Comparison of ENCODE assay signal across 8 mouse cellular contexts in genomic region chr2:28068537-28068878, GRCm38 (mm10). TPM values are rescaled to one million over a fixed set of nuclear protein-coding genes. Genes with fewer than 3 reads are reported as not detected.
DNase-seq lines count a peak whose midpoint lies in the region; ATAC-seq lines count a peak whose summit lies in the region.
"Had no signal": no experiment of that assay in that cellular context is flagged by ENCODE, and none has a peak within 500 bp of the region (broad histone marks: within the 10 kb centered on the region; RNA-seq: fewer than 3 reads in every experiment).

No protein-coding gene starts in this region.

- H3K9me3 ChIP-seq in hindbrain, embryonic 11.5 days (ENCODE audit: control insufficient read depth, low read length) = no peaks in the 10 kb centered on the region
- H3K9me3 ChIP-seq: limb, embryonic 13.5 days had no signal

- no peak overlapping the region for H3K27ac ChIP-seq in hindbrain, embryonic 11.5 days (ENCODE audit: low read depth, low read length)
- H3K27ac ChIP-seq: limb, embryonic 13.5 days had no signal

- H3K36me3 ChIP-seq in hindbrain, embryonic 11.5 days (ENCODE audit: control insufficient read depth, insufficient read depth, low read length) = no peaks in the 10 kb centered on the region
- H3K36me3 ChIP-seq: limb, embryonic 13.5 days had no signal

- 87% methylated on average over 9 of the region's 9 CpGs for WGBS in hindbrain, embryonic 11.5 days

- no peaks in the 10 kb centered on the region for H3K27me3 ChIP-seq in hindbrain, embryonic 11.5 days (ENCODE audit: control insufficient read depth, insufficient read depth, low read length)
- H3K27me3 ChIP-seq: limb, embryonic 13.5 days had no signal

- H3K4me3 ChIP-seq in hindbrain, embryonic 11.5 days (ENCODE audit: low read depth, low read length) = no peak overlapping the region
- H3K4me3 ChIP-seq: limb, embryonic 13.5 days had no signal

- intact Hi-C loops in left cerebral cortex, postnatal 4 days (cut with DNase I) = no loop called here

- H3K4me1 ChIP-seq in hindbrain, embryonic 11.5 days (replicated peaks; ENCODE audit: control insufficient read depth, insufficient read depth, low read length) = no peaks in the 10 kb centered on the region

- ATAC-seq in hindbrain, embryonic 11.5 days (ENCODE audit: low FRiP score) = no peak

- H3K4me2 ChIP-seq in hindbrain, embryonic 11.5 days (replicated peaks; ENCODE audit: low read depth, low read length) = no peak overlapping the region
- H3K4me2 ChIP-seq: limb, embryonic 13.5 days had no signal

- peak; percentile 2 for DNase-seq in Muller cell, postnatal 12 days (ENCODE audit: inconsistent ontology term)
- peak; percentile 37 for DNase-seq in brain, embryonic 18.5 days (ENCODE audit: low read depth, low spot score)
- peak; percentile 18 for DNase-seq in hindbrain, embryonic 11.5 days (ENCODE audit: low spot score)
- peak; percentile 53 for DNase-seq in left cerebral cortex, postnatal 4 days
- peak; percentile 91 for DNase-seq in right cerebral cortex, postnatal 25 days
- DNase-seq in embryo, embryonic 11 days = no peak
- no peak for DNase-seq in urinary bladder, postnatal 25 days (ENCODE audit: low spot score)

- no peak overlapping the region for H3K9ac ChIP-seq in hindbrain, embryonic 11.5 days (ENCODE audit: low read depth, low read length)
- H3K9ac ChIP-seq: limb, embryonic 13.5 days had no signal

RNA-seq across cellular contexts. Expression of gene Fcnb, which starts 16.2 kb away (rescaled TPM):
- not detected in 2 replicates for polyA plus RNA-seq in hindbrain, embryonic 11.5 days (2014; fragmentation: Nextera tagmentation; extraction: Ambion mirVana)
- total RNA-seq in left cerebral cortex, postnatal 4 days (2021) = not detected
- polyA plus RNA-seq: limb, embryonic 13.5 days had no signal

Comparison
In these comparisons a context has a peak if more than half of its experiments do, and no peak if none do; other contexts are left out.
1. DNase-seq: peak in Muller cell, postnatal 12 days (single experiment), brain, embryonic 18.5 days (single experiment), hindbrain, embryonic 11.5 days (single experiment), left cerebral cortex, postnatal 4 days (single experiment) and right cerebral cortex, postnatal 25 days (single experiment); none in embryo, embryonic 11 days (single experiment) and urinary bladder, postnatal 25 days (single experiment).